Mouse (Mus musculus) megakaryocyte, embryonic 14.5 days (primary cell): ENCODE measurements around the gene Xrn2.

ENCODE experiments used
- FLI1 ChIP-seq: IDR thresholded peaks from 2 replicates; pipeline ENCODE4 v1.6.1; 2012; ENCODE audit warnings: low read length, inconsistent platforms, mixed read lengths
- GATA1 ChIP-seq: IDR thresholded peaks from 3 replicates; pipeline ENCODE4 v1.6.1; 2012; ENCODE audit warnings: mixed read lengths, low read length, inconsistent platforms, borderline replicate concordance

DNA sequence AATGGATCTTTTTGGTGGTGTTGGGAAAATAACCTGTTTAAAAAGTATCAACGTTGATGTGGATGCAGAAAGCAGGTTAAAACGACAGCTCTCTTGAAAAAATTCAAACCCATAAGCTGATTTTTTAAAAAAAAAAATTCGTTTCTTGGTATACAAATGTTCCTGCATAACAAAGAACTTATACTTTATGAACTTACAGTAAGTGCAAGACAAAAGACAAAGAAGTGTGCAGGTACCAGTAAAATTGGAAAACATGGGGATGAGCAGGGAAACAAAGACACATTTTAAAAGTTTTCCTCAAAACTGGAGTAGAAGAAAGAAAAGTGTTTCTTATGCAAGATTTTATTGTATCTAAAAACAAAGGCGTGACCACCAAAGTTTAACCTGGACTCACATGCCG lies 73.6 kb downstream of the Xrn2 start:
- TF ChIP-seq GATA1: no peak
- TF ChIP-seq FLI1: no peak
